Mouse (Mus musculus): ENCODE measurements around the gene Sf3b3. TPM values are rescaled to one million over a fixed set of nuclear protein-coding genes. Genes with fewer than 3 reads are reported as not detected.

The Sf3b3 gene
- total RNA-seq, 2 experiments from 2014 or later = 174 to 187 TPM

DNA sequence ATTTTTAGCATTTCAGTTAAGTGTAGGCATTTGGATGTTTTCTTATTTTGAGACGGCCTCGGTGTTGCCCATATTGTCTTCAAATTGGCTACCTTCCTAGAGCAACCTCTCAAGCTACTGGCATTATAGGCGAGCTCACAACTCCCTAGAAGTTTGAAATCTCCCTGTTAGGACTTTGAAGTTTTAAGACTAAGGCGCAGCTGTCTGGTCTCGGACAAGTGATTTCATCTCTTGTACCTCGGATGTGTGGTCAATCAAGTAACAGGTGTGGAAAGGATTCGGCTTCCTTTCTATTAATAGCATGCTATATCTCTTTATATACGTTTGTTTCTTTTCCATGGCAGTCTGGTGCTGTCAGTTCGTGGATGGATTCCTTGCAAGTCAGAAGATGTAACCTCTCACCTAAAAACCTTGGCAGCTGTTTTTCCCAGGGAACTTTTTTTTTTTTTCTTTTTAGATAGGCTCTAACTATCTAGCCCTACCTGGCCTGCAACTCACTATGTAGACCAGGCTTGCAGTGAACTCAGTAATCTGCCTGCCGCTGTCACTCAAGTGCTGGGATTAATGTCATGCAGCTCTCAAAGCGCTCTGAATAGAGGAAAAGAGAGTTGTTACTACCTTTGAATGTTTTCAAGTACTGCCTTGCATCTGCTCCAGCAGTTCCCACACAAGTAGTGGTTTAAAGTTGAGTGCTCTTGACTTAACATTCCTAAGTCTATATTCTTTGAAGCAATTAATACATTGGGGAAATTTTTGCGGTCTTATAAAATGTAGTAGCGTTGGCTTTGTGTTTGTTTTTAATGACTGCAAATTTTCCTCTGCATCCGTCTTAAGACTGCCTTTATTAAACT is 1.3 kb upstream of the Sf3b3 start:
- no peak for ATAC-seq (replicated peaks; ENCODE audit: poor library complexity, severe bottlenecking)

DNA sequence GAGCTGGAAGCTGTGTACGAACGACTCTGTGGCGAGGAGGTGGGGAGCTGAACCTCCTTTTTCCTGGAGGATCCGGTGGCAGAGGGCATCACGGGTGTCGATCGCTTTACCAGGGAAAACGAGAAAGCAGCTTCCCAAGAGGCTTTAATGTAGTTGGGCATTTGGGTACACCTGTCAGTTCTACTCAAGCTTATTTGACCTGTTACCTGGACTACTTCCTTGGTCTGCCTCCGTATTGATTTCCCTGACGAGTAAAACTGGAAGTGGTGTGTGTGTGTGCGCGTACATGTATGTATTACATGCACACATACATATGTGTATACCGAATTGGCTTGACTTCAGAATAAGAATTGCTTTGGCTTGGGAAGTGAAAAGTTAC is 573 bp upstream of the Sf3b3 start:
- peak; percentile 29 for ATAC-seq (replicated peaks; ENCODE audit: poor library complexity, severe bottlenecking)

DNA sequence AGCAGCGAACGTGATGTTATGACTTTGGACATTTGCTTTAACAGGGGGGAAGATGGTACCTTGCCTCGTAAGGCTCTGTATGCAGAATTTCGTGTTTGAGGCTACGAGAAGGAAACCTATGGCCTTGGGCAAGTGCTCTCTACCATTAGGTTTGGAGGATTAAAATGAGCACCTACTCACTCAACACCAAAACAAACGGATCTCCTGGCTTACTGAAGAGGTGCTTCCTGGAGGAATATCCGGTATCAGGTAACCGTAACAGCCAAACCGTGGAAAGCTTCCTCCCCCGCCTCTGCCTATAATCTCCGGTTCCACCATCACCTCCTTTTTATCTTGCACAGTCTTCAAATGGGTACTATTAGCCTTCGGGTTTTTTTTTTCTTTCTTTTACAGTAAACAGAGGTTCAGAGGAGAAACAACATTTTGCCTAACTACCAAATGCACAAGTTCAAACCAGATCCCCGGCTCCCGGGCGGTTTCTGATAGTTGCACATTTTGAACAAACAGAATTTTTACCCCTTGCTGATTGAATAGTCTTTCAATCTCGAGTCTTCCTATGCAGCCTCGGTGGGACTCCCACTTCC is 674 bp downstream of the Sf3b3 start:
- no peak for ATAC-seq (replicated peaks; ENCODE audit: poor library complexity, severe bottlenecking)

DNA sequence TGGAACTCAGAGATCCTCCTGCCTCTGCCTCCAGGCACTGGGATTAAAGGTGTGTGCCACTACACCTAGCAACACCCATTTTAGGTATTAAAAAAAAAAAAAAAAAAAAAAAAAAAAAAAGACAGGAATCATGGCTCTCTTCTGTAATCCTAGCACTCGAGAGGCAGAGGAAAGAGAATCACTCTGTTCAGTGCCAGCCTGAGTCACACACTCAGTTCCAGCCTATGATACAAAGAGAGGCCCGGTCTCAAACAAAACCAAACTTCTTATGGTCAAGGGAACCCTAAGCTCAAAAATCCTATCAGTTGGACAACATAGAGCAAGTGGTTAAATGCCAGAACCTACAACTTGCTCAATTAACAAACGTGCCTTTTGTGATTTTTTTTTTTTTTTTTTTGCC is 1.6 kb downstream of the Sf3b3 start:
- ATAC-seq (replicated peaks; ENCODE audit: poor library complexity, severe bottlenecking) = no peak

DNA sequence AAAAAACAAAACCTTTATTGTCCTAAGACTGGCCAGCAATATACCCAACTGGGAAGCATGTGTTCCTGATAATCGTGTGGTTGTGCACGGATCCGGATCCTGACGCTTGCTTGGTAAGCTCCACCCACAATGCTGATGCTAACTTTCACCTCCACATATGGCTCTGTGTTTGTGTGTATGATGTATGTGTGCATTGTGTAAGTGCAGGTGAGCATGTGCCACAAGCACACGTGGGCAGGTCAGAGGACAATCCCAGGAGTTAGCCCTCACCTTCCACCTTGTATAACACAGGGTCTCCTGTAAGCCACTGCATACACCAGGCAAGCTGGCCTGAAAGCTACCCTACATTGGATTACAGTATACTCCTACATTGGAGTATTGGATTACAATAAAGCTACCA is 3.4 kb downstream of the Sf3b3 start:
- ATAC-seq (replicated peaks; ENCODE audit: poor library complexity, severe bottlenecking) = no peak

DNA sequence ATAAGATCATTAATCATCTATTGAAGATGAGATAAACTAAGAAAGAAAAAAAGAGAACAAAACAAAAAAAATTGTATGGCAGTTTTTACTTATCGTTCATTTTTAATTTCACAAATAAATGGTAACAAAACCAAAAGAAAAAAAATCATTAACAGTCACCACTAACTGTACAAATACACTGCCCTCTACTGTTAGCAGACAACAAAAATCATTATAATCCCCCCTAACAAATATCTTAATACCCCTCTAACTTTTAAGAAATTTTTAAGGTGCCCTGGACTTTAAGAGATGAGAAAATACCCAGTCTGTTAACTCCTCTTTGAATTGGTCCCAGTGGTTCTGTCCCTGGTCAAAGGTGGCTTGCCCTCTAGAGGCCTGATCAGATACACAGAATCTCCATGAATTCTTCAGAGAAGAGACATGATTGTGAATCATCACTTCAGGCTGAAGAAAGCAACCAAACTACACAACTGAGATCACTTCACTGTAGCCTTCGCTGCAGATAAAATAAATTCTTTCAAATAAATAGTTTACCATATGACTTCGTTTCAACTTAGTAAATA is 4.5 kb downstream of the Sf3b3 start:
- no peak for ATAC-seq (replicated peaks; ENCODE audit: poor library complexity, severe bottlenecking)

DNA sequence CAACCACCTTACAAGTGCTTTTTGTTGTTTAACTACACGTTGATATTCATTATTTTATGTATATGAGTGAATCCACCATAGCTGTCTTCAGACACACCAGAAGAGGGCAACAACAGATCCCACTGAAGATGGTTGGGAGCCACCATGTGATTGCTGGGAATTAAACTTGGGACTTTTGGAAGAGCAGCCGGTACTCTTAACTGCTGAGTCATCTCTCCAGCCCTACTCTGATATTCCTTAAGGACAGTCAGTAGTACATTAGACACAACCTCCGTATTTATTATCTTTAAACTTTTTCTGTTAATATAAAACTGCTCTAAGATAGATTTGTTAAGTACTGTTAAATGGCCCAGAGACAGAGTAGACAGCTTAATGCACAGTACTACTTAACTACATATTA is 14.6 kb downstream of the Sf3b3 start:
- no peak for ATAC-seq (replicated peaks; ENCODE audit: poor library complexity, severe bottlenecking)

DNA sequence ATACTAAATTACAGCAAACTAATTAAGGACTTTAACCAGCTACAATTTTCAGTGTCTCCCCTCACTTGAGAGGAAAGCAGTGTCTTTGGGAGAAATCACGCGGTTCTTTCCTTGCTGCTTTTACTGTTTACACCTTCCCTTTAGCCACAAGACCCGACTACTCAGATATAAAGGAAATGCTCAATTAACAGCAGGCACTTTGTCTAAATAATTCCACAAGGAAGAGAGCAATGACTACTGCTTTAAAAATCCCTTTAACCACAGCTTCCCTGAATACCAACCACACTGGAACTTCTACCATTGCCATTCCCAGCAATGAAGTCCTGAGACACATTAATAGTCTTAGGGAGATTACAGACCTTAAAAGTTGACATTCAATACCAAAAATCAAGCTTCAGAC is 18.1 kb downstream of the Sf3b3 start:
- no peak for ATAC-seq (replicated peaks; ENCODE audit: poor library complexity, severe bottlenecking)

DNA sequence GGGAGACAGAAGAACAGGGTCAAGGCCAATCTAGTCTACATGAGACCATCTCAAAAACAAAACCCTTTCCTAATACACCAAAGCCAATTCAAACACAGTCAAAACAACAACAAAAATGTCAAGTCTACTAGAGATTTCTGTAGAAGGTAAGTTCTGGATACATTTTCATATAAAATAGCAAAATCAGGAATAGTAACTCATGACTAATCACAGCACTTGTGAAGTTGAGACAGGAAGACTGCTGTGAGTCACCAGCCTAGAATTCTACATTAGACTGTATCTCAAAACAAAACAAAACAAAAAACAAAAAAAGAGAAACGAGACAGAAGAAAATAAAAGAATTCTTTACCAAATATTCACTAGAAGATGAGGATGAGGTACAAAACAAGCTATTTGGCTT is 21.7 kb downstream of the Sf3b3 start:
- ATAC-seq (replicated peaks; ENCODE audit: poor library complexity, severe bottlenecking) = no peak

DNA sequence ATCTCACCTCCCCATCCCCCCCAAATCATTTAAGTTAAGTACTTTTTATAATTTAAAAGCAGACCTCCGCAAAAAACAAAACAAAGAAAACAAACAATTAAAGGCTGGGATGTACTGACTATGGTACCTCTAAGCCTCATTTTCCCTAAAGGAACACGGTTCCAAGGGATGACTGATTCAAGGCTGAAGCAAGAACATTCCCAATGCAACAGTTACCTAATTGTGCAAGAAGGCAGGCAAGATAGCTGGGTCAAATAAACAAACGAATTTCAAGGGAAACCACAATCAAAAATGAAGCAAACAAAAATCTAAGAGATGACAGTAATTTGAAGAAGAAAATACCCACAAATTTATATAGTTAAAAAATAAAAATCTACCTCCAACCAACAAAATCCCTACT is 24.6 kb downstream of the Sf3b3 start:
- ATAC-seq (replicated peaks; ENCODE audit: poor library complexity, severe bottlenecking) = no peak

DNA sequence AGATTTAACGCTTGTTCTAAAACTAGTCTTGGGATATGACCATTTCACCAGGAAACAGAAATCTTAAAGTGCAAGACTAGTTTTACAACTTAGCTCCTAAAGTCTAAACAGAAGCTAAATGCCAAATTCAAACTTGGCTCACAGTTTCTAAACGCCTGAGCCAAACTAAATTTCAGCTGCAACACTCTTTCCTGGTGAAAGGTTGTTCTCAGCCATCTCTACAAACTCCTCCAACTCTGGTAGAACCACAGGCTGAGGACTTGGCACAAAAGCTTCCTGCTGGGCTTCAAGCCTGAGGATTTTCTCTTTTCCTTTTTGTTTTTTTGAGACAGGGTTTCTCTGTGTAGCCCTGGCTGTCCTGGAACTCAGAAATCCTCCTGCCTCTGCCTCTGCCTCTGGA is 26.3 kb downstream of the Sf3b3 start:
- no peak for ATAC-seq (replicated peaks; ENCODE audit: poor library complexity, severe bottlenecking)

DNA sequence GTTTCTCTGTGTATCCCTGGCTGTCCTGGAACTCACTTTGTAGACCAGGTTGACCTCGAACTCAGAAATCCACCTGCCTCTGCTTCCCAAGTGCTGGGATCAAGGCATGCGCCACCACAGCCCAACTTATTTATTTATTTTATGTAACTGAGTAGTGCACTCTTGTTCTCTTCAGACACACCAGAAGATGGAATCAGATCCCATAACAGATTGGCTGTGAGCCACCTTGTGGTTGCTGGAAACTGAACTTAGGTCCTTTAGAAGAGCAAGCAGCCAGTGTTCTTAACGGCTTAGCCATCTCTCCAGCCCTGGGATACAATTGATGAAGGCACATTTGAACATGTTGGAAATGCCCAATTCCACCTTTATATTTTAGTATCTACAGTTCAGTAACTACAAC is 28.0 kb downstream of the Sf3b3 start:
- no peak for ATAC-seq (replicated peaks; ENCODE audit: poor library complexity, severe bottlenecking)

DNA sequence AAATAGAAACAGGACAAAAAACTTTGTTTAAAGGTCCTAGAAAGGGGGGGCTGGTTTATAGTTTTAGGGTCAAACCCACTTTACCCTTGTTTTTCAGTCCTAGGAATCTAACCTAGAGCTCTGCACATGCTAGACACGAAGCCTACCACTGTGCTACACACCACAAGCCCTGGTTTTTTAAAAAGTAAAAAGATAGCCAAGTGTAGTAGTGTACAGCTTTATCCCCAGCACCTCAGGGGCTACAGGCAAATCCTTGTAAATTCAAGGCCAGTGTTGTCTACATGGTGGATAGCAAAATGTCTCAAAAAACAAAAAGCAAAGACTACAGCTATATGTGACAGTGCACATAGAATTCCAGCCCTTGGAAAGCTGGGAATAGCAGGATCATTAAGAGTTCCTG is 29.6 kb downstream of the Sf3b3 start:
- no peak for ATAC-seq (replicated peaks; ENCODE audit: poor library complexity, severe bottlenecking)

DNA sequence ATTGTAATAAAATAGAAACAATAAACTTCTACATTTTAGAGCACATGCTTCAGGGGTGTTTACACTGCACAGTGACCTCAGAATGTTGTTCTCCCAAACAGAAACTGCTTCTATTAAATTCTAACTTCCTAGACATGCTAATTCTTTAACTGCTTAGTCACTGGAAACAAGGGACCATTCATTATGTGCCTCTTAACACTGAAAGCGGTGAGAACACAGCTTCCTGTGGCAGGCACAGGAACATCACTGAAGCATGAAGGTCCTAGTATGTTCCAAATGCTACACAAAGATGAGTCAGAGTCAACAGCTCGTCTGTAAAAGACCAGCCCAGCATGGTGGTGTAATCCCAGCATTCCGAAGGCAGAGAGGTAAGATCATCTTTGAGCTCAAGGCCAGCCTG is 31.3 kb downstream of the Sf3b3 start:
- no peak for ATAC-seq (replicated peaks; ENCODE audit: poor library complexity, severe bottlenecking)

DNA sequence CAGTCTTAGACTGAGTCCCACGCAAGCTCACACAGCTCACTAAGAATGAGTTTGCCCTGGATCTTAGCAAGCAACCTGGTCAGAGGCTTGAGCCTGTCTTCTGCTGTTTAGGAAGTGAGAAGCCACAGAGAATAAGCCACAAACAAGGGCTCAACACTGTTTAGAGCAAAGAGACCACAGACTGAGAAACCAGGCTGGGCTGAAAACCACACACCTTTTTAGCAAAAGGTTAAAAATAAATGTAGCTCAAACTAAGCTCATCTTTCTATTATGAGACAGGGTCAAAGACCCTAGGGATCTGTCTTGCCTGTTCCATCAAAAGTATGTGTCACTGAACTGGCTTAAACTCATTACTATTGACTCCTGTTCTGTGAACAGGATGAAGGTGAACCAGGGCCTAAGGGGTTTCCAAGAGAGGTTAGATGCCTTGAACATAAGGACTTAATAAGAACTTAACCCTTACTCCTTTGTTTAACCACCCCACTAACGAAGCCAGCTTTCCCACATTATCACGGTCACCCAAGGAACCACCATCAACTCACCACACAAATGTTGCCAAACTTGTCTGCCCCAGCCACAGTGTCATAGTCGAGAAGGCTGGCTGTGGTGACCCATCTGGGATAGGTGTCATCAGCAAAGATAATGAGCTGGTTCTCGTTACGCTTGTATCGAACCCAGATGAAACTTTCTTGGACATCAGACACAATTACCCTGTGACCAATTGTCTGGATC is 33.3 kb downstream of the Sf3b3 start:
- ATAC-seq (replicated peaks; ENCODE audit: poor library complexity, severe bottlenecking) = no peak

DNA sequence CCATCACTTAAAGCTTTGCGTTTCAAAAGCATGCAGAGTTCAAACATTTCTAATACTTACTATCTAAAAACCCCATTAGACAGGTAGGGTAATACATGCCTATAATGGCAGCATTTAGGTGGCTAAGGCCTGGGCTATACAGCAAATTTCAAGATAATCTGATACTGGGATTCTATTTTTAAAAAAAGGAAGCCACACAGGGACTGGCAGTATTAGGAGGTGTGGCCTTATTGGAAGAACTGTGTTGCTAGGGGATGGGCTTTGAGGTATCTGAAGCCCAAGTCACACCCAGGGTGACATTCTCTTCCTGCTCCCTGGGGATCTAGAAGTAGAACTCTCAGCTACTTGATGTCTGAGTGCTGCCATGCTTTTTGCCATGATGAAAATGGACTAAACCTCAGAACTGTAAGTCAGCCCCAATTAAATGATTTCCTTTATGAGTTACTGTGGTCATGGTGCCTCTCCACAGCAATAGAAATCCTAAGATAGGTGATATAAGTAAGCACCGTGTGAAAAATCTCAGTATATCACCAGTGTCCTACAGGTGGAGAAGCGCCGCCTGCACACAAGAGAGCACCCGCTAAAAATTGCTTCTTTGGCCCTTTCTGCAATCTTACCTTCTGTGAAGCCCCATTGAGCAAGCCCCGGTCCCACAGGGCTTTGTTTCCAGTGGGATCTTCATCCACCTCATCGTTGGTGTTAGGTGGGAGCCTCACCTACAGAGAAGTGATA is 34.1 kb downstream of the Sf3b3 start:
- ATAC-seq (replicated peaks; ENCODE audit: poor library complexity, severe bottlenecking) = no peak

DNA sequence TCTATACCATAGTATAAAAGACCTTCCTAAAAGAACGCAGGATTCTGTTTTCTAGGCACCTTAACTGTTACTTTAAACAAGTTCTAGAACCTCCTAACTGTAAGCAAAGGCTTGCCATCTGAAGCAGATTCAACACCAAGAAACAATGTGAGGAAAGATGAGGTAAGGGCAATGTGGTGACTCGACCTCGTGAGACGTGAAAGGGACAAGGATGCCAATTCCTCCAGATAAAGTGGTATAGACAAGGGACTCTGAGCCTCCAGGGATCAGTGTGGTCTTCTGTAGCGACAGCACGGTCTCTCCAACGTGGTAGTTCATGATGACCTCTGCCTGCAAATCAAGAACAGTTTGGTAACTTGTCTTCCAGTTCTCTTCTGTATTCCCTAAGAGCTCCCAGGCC is 34.8 kb downstream of the Sf3b3 start:
- ATAC-seq (replicated peaks; ENCODE audit: poor library complexity, severe bottlenecking) = no peak

DNA sequence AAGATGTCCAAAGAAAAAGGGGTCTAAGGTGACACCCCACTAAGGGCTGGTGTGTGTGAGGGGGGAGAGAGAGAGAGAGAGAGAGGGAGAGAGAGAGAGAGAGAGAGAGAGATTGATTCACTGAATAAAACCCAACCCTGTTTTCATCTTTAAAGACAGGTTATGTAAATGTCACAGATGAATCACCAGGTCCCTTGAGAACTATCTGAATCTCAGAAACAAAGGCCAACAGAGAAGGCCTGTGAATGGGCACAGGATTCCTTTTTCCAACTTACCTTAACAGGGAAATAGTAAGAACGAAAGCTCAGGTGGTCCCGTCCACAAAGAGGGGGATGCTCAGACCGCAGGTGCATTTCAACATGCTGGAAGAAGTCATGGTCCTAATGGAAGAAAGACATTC is 35.5 kb downstream of the Sf3b3 start:
- no peak for ATAC-seq (replicated peaks; ENCODE audit: poor library complexity, severe bottlenecking)

DNA sequence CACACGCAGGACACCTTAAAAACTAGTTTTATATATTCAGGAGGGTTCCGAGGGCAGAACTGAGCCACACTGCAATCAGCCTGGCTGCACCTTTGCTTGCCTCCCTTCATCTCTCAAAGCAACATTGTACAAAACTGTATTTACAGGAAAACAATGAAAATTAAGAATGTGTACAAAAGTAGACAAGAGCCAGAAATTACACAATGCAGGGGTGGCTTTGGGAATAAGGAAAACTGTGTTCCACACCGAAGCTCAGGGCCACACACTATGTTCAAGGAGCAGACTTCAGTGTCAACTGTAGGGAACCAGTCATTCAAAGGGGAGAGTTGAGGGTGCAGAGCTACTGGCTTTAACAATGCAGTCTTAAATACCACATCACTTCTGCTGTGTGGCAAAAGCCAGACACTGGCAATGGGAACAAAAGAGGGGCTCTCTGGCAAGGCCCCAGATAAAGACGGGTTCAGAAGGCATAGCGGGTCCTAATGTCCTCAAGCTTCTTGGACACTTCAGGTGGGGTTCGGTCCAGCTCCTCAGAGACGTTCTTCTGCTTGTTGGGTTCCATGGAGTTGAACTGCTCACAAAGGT is 36.0 kb downstream of the Sf3b3 start:
- no peak for ATAC-seq (replicated peaks; ENCODE audit: poor library complexity, severe bottlenecking)

DNA sequence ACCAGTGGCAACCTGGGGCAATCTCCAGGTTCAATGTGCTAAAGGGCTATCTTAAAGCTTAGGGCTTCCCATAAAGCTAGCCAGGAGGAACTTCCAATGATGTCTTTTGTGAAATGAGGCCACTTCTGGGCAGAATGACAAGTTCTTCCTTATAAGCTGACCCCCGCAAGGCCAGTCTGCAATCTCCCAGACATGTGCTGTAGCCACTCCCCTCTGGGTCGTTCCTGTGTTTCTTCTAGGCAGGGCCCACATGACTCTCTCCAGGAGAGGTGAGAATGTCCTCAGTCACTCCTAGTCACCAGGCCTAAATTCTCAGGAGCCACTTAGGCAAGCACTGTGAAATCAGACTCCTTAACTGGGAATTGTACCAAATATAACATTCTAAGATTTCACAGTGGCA is 36.8 kb downstream of the Sf3b3 start:
- no peak for ATAC-seq (replicated peaks; ENCODE audit: poor library complexity, severe bottlenecking)
